Mouse (Mus musculus): ENCODE data around the gene Reep6. TPM values are rescaled to one million over a fixed set of nuclear protein-coding genes. Genes with fewer than 3 reads are reported as not detected.

The Reep6 gene
- polyA plus RNA-seq, 1 experiment = 17.6 TPM

GRCm38 (mm10) chr10:80377716-80378115 is 48.0 kb downstream of the Reep6 start:
- no peak for TF ChIP-seq EP300 (IDR thresholded peaks at IDR 0.05; ENCODE audit: insufficient read depth, low read depth, low read length)
- TF ChIP-seq POLR2A (IDR thresholded peaks at IDR 0.05; ENCODE audit: insufficient read depth, low read length) = no peak
- peak; percentile 85 for TF ChIP-seq CTCF (IDR thresholded peaks at IDR 0.05; ENCODE audit: low read depth, low read length)
- Histone ChIP-seq H3K27ac (ENCODE audit: insufficient read depth, low read length) (no peak overlapping the region), H3K9me3 (replicated peaks; ENCODE audit: control insufficient read depth, insufficient read depth, low read length, poor library complexity, severe bottlenecking) (no peaks in the 10 kb centered on the region), H3K9ac (ENCODE audit: low read depth, poor library complexity, severe bottlenecking) (no peak overlapping the region), H3K36me3 (ENCODE audit: control insufficient read depth, insufficient read depth, low read length, poor library complexity, severe bottlenecking) (no peaks in the 10 kb centered on the region), H3K27me3 (ENCODE audit: control insufficient read depth, insufficient read depth, low read length, poor library complexity, severe bottlenecking) (no peaks in the 10 kb centered on the region), H3K4me1 (ENCODE audit: control insufficient read depth, insufficient read depth, low read length) (no peaks in the 10 kb centered on the region), H3K4me3 (ENCODE audit: low read depth, low read length) (no peak overlapping the region)

- TF ChIP-seq POLR2A (IDR thresholded peaks at IDR 0.05; ENCODE audit: insufficient read depth, low read length) = no peak
- no peak for TF ChIP-seq EP300 (IDR thresholded peaks at IDR 0.05; ENCODE audit: insufficient read depth, low read depth, low read length)
- TF ChIP-seq CTCF (IDR thresholded peaks at IDR 0.05; ENCODE audit: low read depth, low read length) = no peak
- no peaks in the 10 kb centered on the region for H3K36me3 ChIP-seq (ENCODE audit: control insufficient read depth, insufficient read depth, low read length, poor library complexity, severe bottlenecking)
- H3K4me3 ChIP-seq (ENCODE audit: low read depth, low read length) = peak overlapping the region; percentile 22
- H3K9ac ChIP-seq (ENCODE audit: low read depth, poor library complexity, severe bottlenecking) = no peak overlapping the region
- H3K27me3 ChIP-seq (ENCODE audit: control insufficient read depth, insufficient read depth, low read length, poor library complexity, severe bottlenecking) = no peaks in the 10 kb centered on the region
- H3K9me3 ChIP-seq (replicated peaks; ENCODE audit: control insufficient read depth, insufficient read depth, low read length, poor library complexity, severe bottlenecking) = no peaks in the 10 kb centered on the region
- H3K4me1 ChIP-seq (ENCODE audit: control insufficient read depth, insufficient read depth, low read length) = peaks cover 5% of the 10 kb centered on the region
- no peak overlapping the region for H3K27ac ChIP-seq (ENCODE audit: insufficient read depth, low read length)
Observed at GRCm38 (mm10) chr10:80382641-80383365, 53.0 kb downstream of the Reep6 start.

- no peaks in the 10 kb centered on the region for H3K27me3 ChIP-seq (ENCODE audit: control insufficient read depth, insufficient read depth, low read length, poor library complexity, severe bottlenecking)
- H3K9ac ChIP-seq (ENCODE audit: low read depth, poor library complexity, severe bottlenecking) = no peak overlapping the region
- H3K36me3 ChIP-seq (ENCODE audit: control insufficient read depth, insufficient read depth, low read length, poor library complexity, severe bottlenecking) = no peaks in the 10 kb centered on the region
- TF ChIP-seq EP300 (IDR thresholded peaks at IDR 0.05; ENCODE audit: insufficient read depth, low read depth, low read length) (no peak), CTCF (IDR thresholded peaks at IDR 0.05; ENCODE audit: low read depth, low read length) (peak; percentile 50), POLR2A (IDR thresholded peaks at IDR 0.05; ENCODE audit: insufficient read depth, low read length) (no peak)
- no peak overlapping the region for H3K4me3 ChIP-seq (ENCODE audit: low read depth, low read length)
- peaks cover 5% of the 10 kb centered on the region for H3K4me1 ChIP-seq (ENCODE audit: control insufficient read depth, insufficient read depth, low read length)
- no peaks in the 10 kb centered on the region for H3K9me3 ChIP-seq (replicated peaks; ENCODE audit: control insufficient read depth, insufficient read depth, low read length, poor library complexity, severe bottlenecking)
- no peak overlapping the region for H3K27ac ChIP-seq (ENCODE audit: insufficient read depth, low read length)
Observed at GRCm38 (mm10) chr10:80383431-80383830, 53.7 kb downstream of the Reep6 start.

- Histone ChIP-seq H3K9ac (ENCODE audit: low read depth, poor library complexity, severe bottlenecking) (no peak overlapping the region), H3K4me3 (ENCODE audit: low read depth, low read length) (no peak overlapping the region), H3K9me3 (replicated peaks; ENCODE audit: control insufficient read depth, insufficient read depth, low read length, poor library complexity, severe bottlenecking) (no peaks in the 10 kb centered on the region), H3K4me1 (ENCODE audit: control insufficient read depth, insufficient read depth, low read length) (peaks cover 8% of the 10 kb centered on the region), H3K36me3 (ENCODE audit: control insufficient read depth, insufficient read depth, low read length, poor library complexity, severe bottlenecking) (no peaks in the 10 kb centered on the region), H3K27me3 (ENCODE audit: control insufficient read depth, insufficient read depth, low read length, poor library complexity, severe bottlenecking) (no peaks in the 10 kb centered on the region), H3K27ac (ENCODE audit: insufficient read depth, low read length) (no peak overlapping the region)
- TF ChIP-seq CTCF (IDR thresholded peaks at IDR 0.05; ENCODE audit: low read depth, low read length) (no peak), POLR2A (IDR thresholded peaks at IDR 0.05; ENCODE audit: insufficient read depth, low read length) (no peak), EP300 (IDR thresholded peaks at IDR 0.05; ENCODE audit: insufficient read depth, low read depth, low read length) (no peak)
Observed at GRCm38 (mm10) chr10:80384115-80384639, 54.4 kb downstream of the Reep6 start.

GRCm38 (mm10) chr10:80384709-80385108 is 55.0 kb downstream of the Reep6 start:
- TF ChIP-seq CTCF (IDR thresholded peaks at IDR 0.05; ENCODE audit: low read depth, low read length) (no peak), EP300 (IDR thresholded peaks at IDR 0.05; ENCODE audit: insufficient read depth, low read depth, low read length) (no peak), POLR2A (IDR thresholded peaks at IDR 0.05; ENCODE audit: insufficient read depth, low read length) (no peak)
- H3K4me1 ChIP-seq (ENCODE audit: control insufficient read depth, insufficient read depth, low read length) = peaks cover 8% of the 10 kb centered on the region
- no peak overlapping the region for H3K9ac ChIP-seq (ENCODE audit: low read depth, poor library complexity, severe bottlenecking)
- no peaks in the 10 kb centered on the region for H3K9me3 ChIP-seq (replicated peaks; ENCODE audit: control insufficient read depth, insufficient read depth, low read length, poor library complexity, severe bottlenecking)
- H3K27me3 ChIP-seq (ENCODE audit: control insufficient read depth, insufficient read depth, low read length, poor library complexity, severe bottlenecking) = no peaks in the 10 kb centered on the region
- no peak overlapping the region for H3K4me3 ChIP-seq (ENCODE audit: low read depth, low read length)
- no peaks in the 10 kb centered on the region for H3K36me3 ChIP-seq (ENCODE audit: control insufficient read depth, insufficient read depth, low read length, poor library complexity, severe bottlenecking)
- no peak overlapping the region for H3K27ac ChIP-seq (ENCODE audit: insufficient read depth, low read length)

- Histone ChIP-seq H3K27me3 (ENCODE audit: control insufficient read depth, insufficient read depth, low read length, poor library complexity, severe bottlenecking) (no peaks in the 10 kb centered on the region), H3K4me1 (ENCODE audit: control insufficient read depth, insufficient read depth, low read length) (peaks cover 8% of the 10 kb centered on the region), H3K9me3 (replicated peaks; ENCODE audit: control insufficient read depth, insufficient read depth, low read length, poor library complexity, severe bottlenecking) (no peaks in the 10 kb centered on the region), H3K4me3 (ENCODE audit: low read depth, low read length) (peak overlapping the region; percentile 82), H3K36me3 (ENCODE audit: control insufficient read depth, insufficient read depth, low read length, poor library complexity, severe bottlenecking) (no peaks in the 10 kb centered on the region), H3K27ac (ENCODE audit: insufficient read depth, low read length) (no peak overlapping the region), H3K9ac (ENCODE audit: low read depth, poor library complexity, severe bottlenecking) (no peak overlapping the region)
- TF ChIP-seq EP300 (IDR thresholded peaks at IDR 0.05; ENCODE audit: insufficient read depth, low read depth, low read length) (no peak), CTCF (IDR thresholded peaks at IDR 0.05; ENCODE audit: low read depth, low read length) (no peak)
Observed at GRCm38 (mm10) chr10:80385310-80385709, 55.6 kb downstream of the Reep6 start.

Other genes with a start within 250 kb of the Reep6 start
- gene Sbno2, start 224.4 kb upstream of the Reep6 start, polyA plus RNA-seq (2011; ENCODE audit: insufficient read depth, insufficient read length, low read depth, missing spikeins) = 36.1 and 37.3 TPM in 2 replicates
- 70.3 and 91.6 TPM in 2 replicates for gene Stk11, start 214.2 kb upstream of the Reep6 start, polyA plus RNA-seq (2011; ENCODE audit: insufficient read depth, insufficient read length, low read depth, missing spikeins)
- gene Atp5d, start 191.3 kb upstream of the Reep6 start, polyA plus RNA-seq (2011; ENCODE audit: insufficient read depth, insufficient read length, low read depth, missing spikeins) = 242 and 255 TPM in 2 replicates
- 29.8 and 33.4 TPM in 2 replicates for gene Cbarp, start 189.1 kb upstream of the Reep6 start, polyA plus RNA-seq (2011; ENCODE audit: insufficient read depth, insufficient read length, low read depth, missing spikeins)
- gene Midn, start 181.7 kb upstream of the Reep6 start, polyA plus RNA-seq (2011; ENCODE audit: insufficient read depth, insufficient read length, low read depth, missing spikeins) = 67.4 and 73.2 TPM in 2 replicates
- gene Cirbp, start 164.0 kb upstream of the Reep6 start, polyA plus RNA-seq (2011; ENCODE audit: insufficient read depth, insufficient read length, low read depth, missing spikeins) = 51.9 and 58.2 TPM in 2 replicates
- gene 1600002K03Rik, start 157.0 kb upstream of the Reep6 start, polyA plus RNA-seq (2011; ENCODE audit: insufficient read depth, insufficient read length, low read depth, missing spikeins) = 7.6 and 7.7 TPM in 2 replicates
- 7.2 and 11.2 TPM in 2 replicates for gene Efna2, start 150.5 kb upstream of the Reep6 start, polyA plus RNA-seq (2011; ENCODE audit: insufficient read depth, insufficient read length, low read depth, missing spikeins)
- 35.7 and 36.5 TPM in 2 replicates for gene Mum1, start 103.5 kb upstream of the Reep6 start, polyA plus RNA-seq (2011; ENCODE audit: insufficient read depth, insufficient read length, low read depth, missing spikeins)
- 63.9 and 72.8 TPM in 2 replicates for gene Ndufs7, start 80.8 kb upstream of the Reep6 start, polyA plus RNA-seq (2011; ENCODE audit: insufficient read depth, insufficient read length, low read depth, missing spikeins)
- 0.68 and 0.82 TPM in 2 replicates for gene Gamt, start 68.9 kb upstream of the Reep6 start, polyA plus RNA-seq (2011; ENCODE audit: insufficient read depth, insufficient read length, low read depth, missing spikeins)
- gene Dazap1, start 68.5 kb upstream of the Reep6 start, polyA plus RNA-seq (2011; ENCODE audit: insufficient read depth, insufficient read length, low read depth, missing spikeins) = 175 and 192 TPM in 2 replicates
- gene Rps15, start 37.5 kb upstream of the Reep6 start, polyA plus RNA-seq (2011; ENCODE audit: insufficient read depth, insufficient read length, low read depth, missing spikeins) = 2,641 and 2,952 TPM in 2 replicates
- gene Apc2, start 34.0 kb upstream of the Reep6 start, polyA plus RNA-seq (2011; ENCODE audit: insufficient read depth, insufficient read length, low read depth, missing spikeins) = 3.2 and 3.8 TPM in 2 replicates
- gene 2310011J03Rik, start 9.4 kb upstream of the Reep6 start, polyA plus RNA-seq (2011; ENCODE audit: insufficient read depth, insufficient read length, low read depth, missing spikeins) = 11.6 and 13.2 TPM in 2 replicates
- gene Pcsk4, start 455 bp upstream of the Reep6 start, polyA plus RNA-seq (2011; ENCODE audit: insufficient read depth, insufficient read length, low read depth, missing spikeins) = 2.8 and 3.1 TPM in 2 replicates
- gene Adamtsl5, start 18.5 kb downstream of the Reep6 start, polyA plus RNA-seq (2011; ENCODE audit: insufficient read depth, insufficient read length, low read depth, missing spikeins) = 3.8 and 5.4 TPM in 2 replicates
- 11.1 and 12.6 TPM in 2 replicates for gene Plk5, start 26.5 kb downstream of the Reep6 start, polyA plus RNA-seq (2011; ENCODE audit: insufficient read depth, insufficient read length, low read depth, missing spikeins)
- gene Mex3d, start 57.7 kb downstream of the Reep6 start, polyA plus RNA-seq (2011; ENCODE audit: insufficient read depth, insufficient read length, low read depth, missing spikeins) = 25.0 and 28.0 TPM in 2 replicates
- gene Mbd3, start 69.6 kb downstream of the Reep6 start, polyA plus RNA-seq (2011; ENCODE audit: insufficient read depth, insufficient read length, low read depth, missing spikeins) = 81.3 and 84.8 TPM in 2 replicates
- gene Uqcr11, start 76.9 kb downstream of the Reep6 start, polyA plus RNA-seq (2011; ENCODE audit: insufficient read depth, insufficient read length, low read depth, missing spikeins) = 199 and 223 TPM in 2 replicates
- 78.0 and 78.2 TPM in 2 replicates for gene Tcf3, start 103.7 kb downstream of the Reep6 start, polyA plus RNA-seq (2011; ENCODE audit: insufficient read depth, insufficient read length, low read depth, missing spikeins)
- not detected in 2 replicates for gene Onecut3, start 164.9 kb downstream of the Reep6 start, polyA plus RNA-seq (2011; ENCODE audit: insufficient read depth, insufficient read length, low read depth, missing spikeins)
- 1.2 and 1.6 TPM in 2 replicates for gene Atp8b3, start 209.2 kb downstream of the Reep6 start, polyA plus RNA-seq (2011; ENCODE audit: insufficient read depth, insufficient read length, low read depth, missing spikeins)
- gene Rexo1, start 231.6 kb downstream of the Reep6 start, polyA plus RNA-seq (2011; ENCODE audit: insufficient read depth, insufficient read length, low read depth, missing spikeins) = 29.5 and 32.8 TPM in 2 replicates
- gene Klf16, start 247.4 kb downstream of the Reep6 start, polyA plus RNA-seq (2011; ENCODE audit: insufficient read depth, insufficient read length, low read depth, missing spikeins) = 24.9 TPM in 2 replicates